Mouse (Mus musculus) CD4-positive helper T cell, adult 2 months (primary cell): ENCODE data around the gene Defb48.

ENCODE experiments used
- DNase-seq: peaks from one replicate; pipeline ENCODE4 v3.0.0-alpha.2; 2012; ENCODE audit warnings: low read depth, missing footprints, low spot score

Defb48 gene

DNA sequence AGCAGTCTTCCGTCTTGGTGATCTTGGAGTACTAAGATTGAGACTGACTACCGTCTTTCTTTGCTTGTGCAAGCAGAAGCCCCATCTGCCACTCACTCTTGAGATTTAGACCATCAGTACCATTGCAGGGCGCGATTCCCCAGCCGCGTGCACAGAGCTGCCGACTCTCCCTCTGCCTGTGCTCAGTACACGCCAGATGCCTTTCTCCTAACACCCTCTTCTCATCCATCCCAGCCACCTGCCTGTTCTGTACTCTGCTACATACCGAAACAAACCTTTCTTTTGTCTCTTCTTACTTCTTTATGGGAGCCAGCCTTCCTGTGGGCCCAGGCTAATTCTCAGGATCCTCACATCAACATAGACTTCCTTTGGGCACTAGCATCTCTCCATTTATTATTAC lies 48.9 kb downstream of the Defb48 start:
- DNase-seq: no peak

GRCm38 (mm10) chr14:62928101-62928541 lies 56.2 kb downstream of the Defb48 start:
- peak; percentile 61 for DNase-seq
